Mouse (Mus musculus) heart, postnatal 0 days (tissue): ENCODE data around the gene Gm7030. TPM values are rescaled to one million over a fixed set of nuclear protein-coding genes. Genes with fewer than 3 reads are reported as not detected.

ENCODE experiments used
- ATAC-seq: fragments of 200-750 bp; cut with Nextera tagmentation; 2 replicates; pipeline ENCODE4 v1.8.0; 2017; ENCODE audit warnings: low read depth, moderate number of reproducible peaks, moderate library complexity; ENCODE audit not compliant: insufficient read depth
- DNase-seq: peaks from one replicate; pipeline ENCODE4 v3.0.0-alpha.2; 2016; ENCODE audit warnings: low spot score
- H3K27ac ChIP-seq: fragments of 300-500 bp; sonication (generic); 2 replicates; pipeline ENCODE4 v1.5.1; 2014; ENCODE audit warnings: low read depth, mild to moderate bottlenecking
- H3K27me3 ChIP-seq: fragments of 300-500 bp; sonication (generic); 2 replicates; pipeline ENCODE4 v1.6.1; 2014; ENCODE audit warnings: low read length, mixed read lengths; ENCODE audit not compliant: control insufficient read depth, insufficient read depth
- H3K36me3 ChIP-seq: fragments of 300-500 bp; sonication (generic); replicated peaks from 2 replicates; pipeline ENCODE4 v1.6.1; 2014; ENCODE audit warnings: low read length, mixed read lengths; ENCODE audit not compliant: control insufficient read depth, insufficient read depth
- H3K4me1 ChIP-seq: fragments of 300-500 bp; sonication (generic); 2 replicates; pipeline ENCODE4 v1.6.1; 2014; ENCODE audit warnings: antibody characterized with exemption; ENCODE audit not compliant: control insufficient read depth, insufficient read depth
- H3K4me2 ChIP-seq: fragments of 300-500 bp; sonication (generic); 2 replicates; pipeline ENCODE4 v1.6.1; 2014; ENCODE audit warnings: low read depth, mild to moderate bottlenecking, low read length, moderate library complexity
- H3K4me3 ChIP-seq: fragments of 300-500 bp; sonication (generic); 2 replicates; pipeline ENCODE4 v1.5.1; 2014; ENCODE audit warnings: low read depth, low read length
- H3K9ac ChIP-seq: fragments of 300-500 bp; sonication (generic); replicated peaks from 2 replicates; pipeline ENCODE4 v1.6.1; 2014; ENCODE audit warnings: low read depth, low read length, mixed read lengths
- H3K9me3 ChIP-seq: fragments of 300-500 bp; sonication (generic); replicated peaks from 2 replicates; pipeline ENCODE4 v1.6.1; 2016; ENCODE audit warnings: low read length; ENCODE audit not compliant: control insufficient read depth
- CTCF ChIP-seq: IDR thresholded peaks from 2 replicates; pipeline ENCODE4 v1.5.1; 2016; ENCODE audit warnings: antibody characterized with exemption, control low read depth, low read depth
- EP300 ChIP-seq: IDR thresholded peaks from 2 replicates; pipeline ENCODE4 v1.6.1; 2016; ENCODE audit warnings: antibody characterized with exemption, low read depth
- WGBS: fragments of 180-500 bp; shearing (Covaris S2); extraction: QIAGEN DNeasy Blood & Tissue Kit; methylation state at CpG from one replicate; pipeline ENCODE4 v1.1.7; 2014; 5-methylcytosine and 5-hydroxymethylcytosine counted together
- polyA plus RNA-seq: library from polyadenylated mRNA; unstranded; fragments of >200 nt; fragmentation: Nextera tagmentation; extraction: Ambion mirVana; gene quantifications from 2 replicates; pipeline ENCODE4 v1.2.1, GENCODE M21; 2015
- total RNA-seq: library from RNA; depleted of rRNA; stranded (reverse); fragments of >200 nt; gene quantifications from 2 replicates; pipeline ENCODE4 v1.2.3, GENCODE M21; 2014; ENCODE audit warnings: low replicate concordance; rRNA removed

The Gm7030 gene
- total and polyA plus RNA-seq, 2 experiments from 2014 or later = not detected

DNA sequence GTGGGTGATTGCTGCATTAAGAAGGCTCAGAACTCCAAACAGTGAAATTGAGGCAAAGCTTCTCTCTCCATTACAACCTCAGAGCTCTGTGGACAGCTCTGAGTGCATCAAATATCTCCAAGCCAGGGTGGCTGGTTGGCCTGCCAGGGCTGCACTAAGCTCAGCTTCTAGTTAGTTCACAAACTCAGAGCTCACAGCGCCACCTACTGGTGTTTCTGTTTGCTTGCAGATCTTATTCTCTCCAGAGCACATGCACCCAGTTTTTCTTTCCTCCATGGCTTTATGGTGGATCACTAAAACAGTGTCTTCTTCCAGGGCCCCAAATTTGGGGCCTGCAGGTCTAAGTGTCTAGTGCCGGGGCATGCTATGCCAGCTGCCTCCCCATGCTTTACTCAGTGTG, 68.4 kb downstream of the Gm7030 start:
- DNase-seq (peak; percentile 35), ATAC-seq (0 out of 2 replicates have a peak, but pooled peaks have one; percentile 39)
- Histone ChIP-seq H3K27me3 (no peaks in the 10 kb centered on the region), H3K4me2 (no peak overlapping the region), H3K9ac (no peak overlapping the region), H3K9me3 (no peaks in the 10 kb centered on the region), H3K36me3 (no peaks in the 10 kb centered on the region), H3K4me3 (no peak overlapping the region), H3K27ac (no peak overlapping the region), H3K4me1 (no peaks in the 10 kb centered on the region)
- 30% methylated on average over 2 of the region's 2 CpGs for WGBS
- TF ChIP-seq CTCF = peak; percentile 58
- TF ChIP-seq EP300 = no peak

Other genes with a start within 250 kb of the Gm7030 start
- 18.2 and 24.1 TPM in 2 replicates for gene Dhx16, start 249.6 kb downstream of the Gm7030 start, total RNA-seq
- 14.9 and 15.0 TPM in 2 replicates for gene Dhx16, start 249.6 kb downstream of the Gm7030 start, polyA plus RNA-seq
- gene 2310061I04Rik, start 232.0 kb downstream of the Gm7030 start, total RNA-seq = 32.5 and 36.6 TPM in 2 replicates
- gene 2310061I04Rik, start 232.0 kb downstream of the Gm7030 start, polyA plus RNA-seq = 51.9 and 53.1 TPM in 2 replicates
- gene Atat1, start 219.3 kb downstream of the Gm7030 start, total RNA-seq = 28.6 and 31.0 TPM in 2 replicates
- 19.1 and 19.8 TPM in 2 replicates for gene Atat1, start 219.3 kb downstream of the Gm7030 start, polyA plus RNA-seq
- gene Mrps18b, start 213.0 kb downstream of the Gm7030 start, total RNA-seq = 38.0 and 73.7 TPM in 2 replicates
- gene Mrps18b, start 213.0 kb downstream of the Gm7030 start, polyA plus RNA-seq = 68.6 and 77.0 TPM in 2 replicates
- gene Ppp1r10, start 213.0 kb downstream of the Gm7030 start, total RNA-seq = 11.2 and 20.7 TPM in 2 replicates
- 14.8 and 20.2 TPM in 2 replicates for gene Ppp1r10, start 213.0 kb downstream of the Gm7030 start, polyA plus RNA-seq
- gene Abcf1, start 159.7 kb downstream of the Gm7030 start, total RNA-seq = 44.0 and 47.0 TPM in 2 replicates
- gene Abcf1, start 159.7 kb downstream of the Gm7030 start, polyA plus RNA-seq = 68.5 and 74.5 TPM in 2 replicates
- 18.7 and 27.2 TPM in 2 replicates for gene Gnl1, start 149.6 kb downstream of the Gm7030 start, total RNA-seq
- 26.2 and 30.0 TPM in 2 replicates for gene Gnl1, start 149.6 kb downstream of the Gm7030 start, polyA plus RNA-seq
- gene Prr3, start 149.2 kb downstream of the Gm7030 start, total RNA-seq = 0.61 and 20.4 TPM in 2 replicates
- gene Prr3, start 149.2 kb downstream of the Gm7030 start, polyA plus RNA-seq = 6.7 and 8.6 TPM in 2 replicates
- 6.2 TPM in 1 of 2 replicates, not detected in the other for gene H2-T24, start 108.9 kb downstream of the Gm7030 start, total RNA-seq
- gene H2-T24, start 108.9 kb downstream of the Gm7030 start, polyA plus RNA-seq = 1.8 TPM in 2 replicates
- 19.2 and 34.8 TPM in 2 replicates for gene H2-T23, start 96.6 kb downstream of the Gm7030 start, total RNA-seq
- 10.3 and 10.8 TPM in 2 replicates for gene H2-T23, start 96.6 kb downstream of the Gm7030 start, polyA plus RNA-seq
- 17.4 and 19.6 TPM in 2 replicates for gene H2-T22, start 86.7 kb downstream of the Gm7030 start, total RNA-seq
- 8.2 and 8.4 TPM in 2 replicates for gene H2-T22, start 86.7 kb downstream of the Gm7030 start, polyA plus RNA-seq
- not detected in 2 replicates for gene Gm6034, start 86.5 kb downstream of the Gm7030 start, total RNA-seq
- gene Gm6034, start 86.5 kb downstream of the Gm7030 start, polyA plus RNA-seq = not detected in 2 replicates
- not detected in 2 replicates for gene Gm11127, start 71.1 kb downstream of the Gm7030 start, total RNA-seq
- not detected in 2 replicates for gene Gm11127, start 71.1 kb downstream of the Gm7030 start, polyA plus RNA-seq
- 0.35 TPM in 1 of 2 replicates, not detected in the other for gene Gm19684, start 7.7 kb downstream of the Gm7030 start, total RNA-seq
- gene Gm19684, start 7.7 kb downstream of the Gm7030 start, polyA plus RNA-seq = not detected in 2 replicates
- gene Gm8909, start 39.1 kb upstream of the Gm7030 start, total RNA-seq = not detected in 2 replicates
- gene Gm8909, start 39.1 kb upstream of the Gm7030 start, polyA plus RNA-seq = not detected in 2 replicates
- gene H2-T3, start 60.9 kb upstream of the Gm7030 start, total RNA-seq = not detected in 2 replicates
- gene H2-T3, start 60.9 kb upstream of the Gm7030 start, polyA plus RNA-seq = not detected in 2 replicates
- 5.5 and 28.3 TPM in 2 replicates for gene Rpp21, start 128.6 kb upstream of the Gm7030 start, total RNA-seq
- 89.0 and 97.8 TPM in 2 replicates for gene Rpp21, start 128.6 kb upstream of the Gm7030 start, polyA plus RNA-seq
- gene Trim39, start 142.8 kb upstream of the Gm7030 start, total RNA-seq = 7.4 and 14.3 TPM in 2 replicates
- 4.8 and 5.1 TPM in 2 replicates for gene Trim39, start 142.8 kb upstream of the Gm7030 start, polyA plus RNA-seq
- gene H2-M10.2, start 157.1 kb upstream of the Gm7030 start, total RNA-seq = not detected in 2 replicates
- not detected in 2 replicates for gene H2-M10.2, start 157.1 kb upstream of the Gm7030 start, polyA plus RNA-seq
- gene H2-M10.1, start 196.7 kb upstream of the Gm7030 start, total RNA-seq = not detected in 2 replicates
- gene H2-M10.1, start 196.7 kb upstream of the Gm7030 start, polyA plus RNA-seq = not detected in 2 replicates
- gene H2-M10.3, start 239.0 kb upstream of the Gm7030 start, total RNA-seq = not detected in 2 replicates
- not detected in 2 replicates for gene H2-M10.3, start 239.0 kb upstream of the Gm7030 start, polyA plus RNA-seq